Mouse (Mus musculus) splenic B cell, adult 2 months (primary cell): ENCODE measurements around the gene Ddx1.

ENCODE experiments used
- DNase-seq: peaks from one replicate; pipeline ENCODE4 v3.0.0-alpha.2; 2011; ENCODE audit warnings: low read depth, low spot score
- H3K27me3 ChIP-seq: 2 replicates; pipeline ENCODE4 v1.6.1; 2012; ENCODE audit warnings: mild to moderate bottlenecking, low read length, moderate library complexity, mixed read lengths; ENCODE audit not compliant: control insufficient read depth, poor library complexity, insufficient read depth, severe bottlenecking
- H3K36me3 ChIP-seq: 2 replicates; pipeline ENCODE4 v1.6.1; 2012; ENCODE audit warnings: mild to moderate bottlenecking, low read length, moderate library complexity, mixed read lengths; ENCODE audit not compliant: control insufficient read depth, poor library complexity, insufficient read depth, severe bottlenecking

Gene Ddx1

DNA sequence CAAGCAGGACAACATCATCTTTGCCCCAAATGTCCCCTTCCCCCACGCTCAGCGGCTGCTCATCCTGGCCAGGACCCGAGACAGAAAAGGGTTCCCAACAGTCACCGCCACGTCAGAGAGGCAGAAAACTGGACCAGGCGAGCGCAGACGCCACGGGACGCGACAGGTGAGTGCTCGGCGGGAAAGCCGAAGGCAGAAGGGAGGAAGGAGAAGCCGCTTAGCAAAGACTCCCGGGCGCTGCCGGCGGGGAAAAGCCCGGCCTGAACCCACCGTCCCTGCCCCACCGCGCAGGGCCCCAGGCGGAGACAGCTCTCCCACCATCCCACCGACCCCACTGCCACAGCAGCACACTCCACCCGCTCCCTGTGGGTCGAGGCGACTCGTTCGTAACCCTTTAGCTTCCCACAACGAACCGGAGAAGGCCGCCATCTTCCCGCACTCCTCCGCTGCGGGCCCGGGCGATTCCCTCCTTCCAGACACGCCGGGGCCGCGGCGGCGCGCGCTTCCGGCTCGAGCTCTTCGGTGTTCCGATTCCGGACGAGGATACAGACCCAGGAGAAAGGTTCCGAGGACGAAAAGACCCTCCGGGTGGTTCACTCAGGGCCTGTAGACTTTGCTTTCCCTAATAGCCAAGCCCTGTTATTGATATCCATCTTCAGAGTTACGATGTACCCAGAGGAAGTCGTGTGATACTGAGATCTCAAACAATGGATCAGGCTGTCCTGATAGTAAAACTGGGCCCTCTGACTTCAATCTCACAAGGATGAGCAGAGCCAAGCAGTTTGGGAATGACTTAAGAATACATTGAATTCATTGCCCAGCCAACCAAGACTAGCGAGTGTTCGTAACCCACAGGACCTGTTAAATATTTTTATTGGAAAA lies at the start of gene Ddx1:
Gene Ddx1, minus strand, starts transcription at position 523 of the 882 bp plus-strand sequence.
- Histone ChIP-seq H3K36me3 (no peaks in the 10 kb centered on the region; the same call in 1 of the 2 replicates), H3K27me3 (no peaks in the 10 kb centered on the region)
- DNase-seq: peak; percentile 78

DNA sequence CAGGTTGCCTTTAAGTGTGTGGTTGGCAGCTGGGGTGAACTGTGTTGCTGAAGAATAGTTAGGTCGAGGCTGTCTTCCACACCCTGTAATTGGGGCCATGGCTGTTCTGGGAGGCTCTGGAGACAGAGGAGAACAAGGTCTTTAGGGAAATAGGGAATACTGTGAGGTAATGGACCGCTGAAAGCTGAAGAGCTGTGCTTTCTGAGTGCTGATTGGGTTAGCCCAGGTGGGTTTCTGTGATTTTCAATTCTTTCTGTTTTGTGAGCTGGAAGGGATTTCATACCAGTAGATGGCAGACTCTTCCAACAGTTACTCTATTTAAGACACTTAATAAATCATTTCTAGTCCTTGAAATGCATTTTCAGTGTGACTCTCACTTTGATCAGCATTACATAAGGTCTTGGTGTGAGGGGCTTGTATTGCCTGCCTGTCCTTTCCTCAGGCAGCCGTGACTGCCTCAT lies 44.4 kb upstream of the Ddx1 start:
- Histone ChIP-seq H3K36me3 (peaks cover 4% of the 10 kb centered on the region), H3K27me3 (no peaks in the 10 kb centered on the region)
- no peak for DNase-seq

DNA sequence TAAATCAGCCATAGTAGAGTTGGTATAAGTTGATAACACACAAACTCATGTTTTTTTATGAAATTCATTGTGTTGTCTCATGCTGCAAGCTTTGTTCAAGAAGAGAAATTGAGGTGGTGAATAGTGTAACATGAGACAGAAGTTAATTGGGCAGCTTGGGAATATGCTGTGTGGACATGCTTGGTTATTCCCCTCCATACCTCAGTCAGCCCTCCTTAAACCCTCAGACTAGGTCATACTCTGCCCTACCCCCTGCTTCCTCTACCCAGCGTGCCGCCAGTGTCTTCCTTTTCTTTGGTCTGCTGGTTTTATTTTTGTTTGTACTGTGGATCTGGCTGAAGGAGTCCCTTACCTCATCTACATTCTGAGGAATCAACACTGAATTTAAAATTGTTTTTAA lies 42.4 kb upstream of the Ddx1 start:
- no peak for DNase-seq
- H3K27me3 ChIP-seq: no peaks in the 10 kb centered on the region
- H3K36me3 ChIP-seq: peaks cover 4% of the 10 kb centered on the region

DNA sequence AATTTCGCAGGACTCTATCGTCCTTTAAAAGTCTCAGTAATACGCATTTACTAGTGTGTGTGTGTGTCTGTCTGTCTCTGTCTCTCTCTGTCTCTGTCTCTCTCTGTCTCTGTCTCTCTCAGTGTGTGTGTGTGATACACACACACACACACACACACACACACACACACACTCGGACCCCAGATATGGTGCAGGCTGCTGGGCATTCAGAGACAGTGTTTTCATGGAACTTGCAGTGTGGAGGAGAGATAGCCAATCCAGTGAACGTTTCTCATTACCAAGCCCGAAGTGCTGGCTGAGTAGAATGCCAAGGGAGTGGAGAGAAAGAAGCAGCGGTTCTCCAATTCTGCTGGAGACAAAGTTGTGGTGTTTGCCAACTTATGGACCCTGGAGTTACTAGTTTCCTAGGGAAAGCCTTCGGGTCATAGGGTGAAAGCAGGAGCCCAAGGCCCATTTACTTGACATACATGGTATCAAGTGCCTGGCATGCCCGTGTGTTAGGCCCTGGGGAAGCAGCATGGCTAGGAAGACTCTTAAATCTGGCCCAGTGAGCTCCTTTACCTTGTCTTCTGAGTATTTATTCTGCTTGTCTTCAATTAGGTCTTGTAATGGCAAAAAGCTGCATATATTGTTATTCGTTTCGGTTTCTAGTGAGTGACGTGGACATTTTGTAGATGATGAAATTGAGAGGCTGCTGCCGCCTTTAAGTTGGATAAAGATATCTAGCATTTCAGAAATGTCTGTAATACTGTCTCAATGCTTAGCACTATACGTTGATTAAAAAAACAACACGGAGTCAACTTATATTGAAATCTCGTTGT lies 20.8 kb upstream of the Ddx1 start:
- DNase-seq: no peak
- H3K27me3 ChIP-seq: no peaks in the 10 kb centered on the region
- H3K36me3 ChIP-seq: peaks cover 2% of the 10 kb centered on the region; the same call in 1 of the 2 replicates

DNA sequence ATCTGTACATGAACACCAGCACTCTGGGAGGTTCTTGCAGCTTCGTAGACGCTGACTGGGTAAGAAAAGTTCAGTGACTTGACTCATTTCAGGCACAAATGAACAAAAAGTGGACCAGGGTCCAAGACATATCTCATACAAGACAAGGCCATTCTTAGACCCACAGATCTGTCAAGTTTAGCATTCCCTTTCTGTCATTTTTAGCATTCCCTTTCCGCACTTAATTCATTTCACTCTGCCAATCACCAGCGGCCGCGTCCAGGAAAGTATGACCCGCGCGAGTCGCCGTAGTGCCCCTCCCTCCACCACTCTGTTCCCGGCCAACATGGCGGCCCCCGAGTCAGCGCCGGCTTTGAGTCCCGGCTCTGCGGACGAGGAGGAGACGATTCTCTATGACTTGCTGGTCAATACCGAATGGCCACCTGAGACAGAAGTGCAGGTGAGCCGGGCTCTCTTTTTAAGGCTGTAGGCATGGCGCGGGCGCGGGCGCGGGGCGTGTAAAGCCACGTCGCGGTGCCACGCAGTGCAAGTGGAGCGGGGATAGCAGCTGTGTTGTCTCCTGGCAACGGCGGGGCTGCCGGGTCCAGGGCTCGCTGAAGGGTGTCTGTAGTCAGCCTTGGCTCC lies 19.9 kb upstream of the Ddx1 start, which contains the start of gene Nbas:
Gene Nbas, plus strand, starts transcription at position 308 of the 624 bp plus-strand sequence.
- no peaks in the 10 kb centered on the region for H3K36me3 ChIP-seq
- H3K27me3 ChIP-seq: no peaks in the 10 kb centered on the region
- peak; percentile 69 for DNase-seq

DNA sequence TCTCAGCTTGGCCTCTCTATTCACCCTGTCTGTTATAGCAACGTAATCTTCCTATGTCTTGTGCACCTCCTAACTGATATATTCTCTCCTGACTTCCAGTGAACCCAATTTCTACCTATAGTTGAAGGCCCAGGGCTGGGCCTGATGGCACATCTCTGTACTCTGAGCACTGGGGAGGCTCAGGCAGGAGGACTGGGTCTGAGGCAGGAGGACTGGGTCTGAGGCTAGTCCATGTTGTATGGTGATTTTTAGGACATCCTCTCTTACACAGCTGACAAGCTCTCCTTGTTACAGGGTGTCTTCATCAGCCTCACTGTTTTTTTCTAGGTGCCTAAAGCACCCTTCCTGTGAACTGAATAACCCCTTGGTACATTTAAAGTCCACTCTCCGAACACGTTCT lies 19.4 kb upstream of the Ddx1 start:
- Histone ChIP-seq H3K27me3 (no peaks in the 10 kb centered on the region), H3K36me3 (no peaks in the 10 kb centered on the region)
- no peak for DNase-seq

DNA sequence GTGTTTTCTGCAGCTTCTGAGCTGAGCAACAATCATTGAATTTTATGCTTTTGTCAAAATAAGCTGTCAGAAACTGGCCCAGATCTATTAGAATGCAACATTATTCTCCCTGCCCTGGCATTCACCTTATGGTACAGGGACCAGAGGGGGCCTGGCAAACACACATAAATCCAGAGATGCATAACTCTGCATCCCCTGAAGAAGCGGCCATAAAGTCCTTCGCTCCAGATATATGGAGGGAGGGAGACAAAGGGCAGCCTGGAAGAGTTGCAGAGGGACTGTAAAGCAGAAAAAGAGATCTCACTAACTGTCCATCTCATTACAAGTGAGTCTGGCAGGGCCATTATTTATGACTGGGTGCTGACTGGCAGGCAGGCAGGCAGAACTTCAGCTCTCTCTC lies 6.7 kb upstream of the Ddx1 start:
- H3K36me3 ChIP-seq: no peaks in the 10 kb centered on the region
- H3K27me3 ChIP-seq: no peaks in the 10 kb centered on the region
- DNase-seq: no peak

DNA sequence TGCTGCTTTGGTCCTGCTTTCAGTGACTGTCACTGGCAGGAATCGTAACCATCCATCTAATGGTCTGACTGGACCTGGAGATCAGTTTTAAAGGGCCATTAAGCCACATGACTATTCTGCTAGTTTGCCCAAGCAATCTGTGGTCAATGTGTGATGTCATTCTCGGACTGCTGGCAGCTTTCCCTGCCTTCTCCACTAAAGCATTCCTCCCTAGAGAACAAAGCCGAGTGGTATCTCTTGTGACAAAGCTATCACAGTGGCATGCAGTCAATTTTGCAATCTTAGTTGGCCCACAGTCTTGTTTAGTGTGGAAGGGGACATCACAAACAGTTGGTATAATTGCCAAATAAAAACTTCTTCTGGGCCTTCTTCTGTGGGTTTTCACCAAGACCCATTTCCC lies 6.1 kb upstream of the Ddx1 start:
- Histone ChIP-seq H3K27me3 (no peaks in the 10 kb centered on the region), H3K36me3 (no peaks in the 10 kb centered on the region)
- no peak for DNase-seq

DNA sequence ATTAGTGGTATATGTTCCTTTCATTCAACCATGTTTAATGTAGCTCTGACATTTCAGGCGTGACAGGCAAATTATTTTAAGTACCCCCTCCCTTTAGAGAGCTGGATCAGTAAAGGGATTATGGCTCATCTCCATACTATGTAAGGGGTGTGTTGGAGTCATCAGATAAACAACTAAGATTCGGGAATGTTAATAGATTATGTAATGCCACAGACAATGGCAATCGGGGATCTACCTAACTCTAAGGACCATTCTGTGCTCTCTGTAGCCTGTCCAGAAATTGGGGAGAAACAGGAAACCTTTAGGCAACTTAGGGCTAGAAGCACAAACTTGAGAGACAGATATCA lies 533 bp upstream of the Ddx1 start:
- Histone ChIP-seq H3K27me3 (no peaks in the 10 kb centered on the region), H3K36me3 (no peaks in the 10 kb centered on the region; the same call in 1 of the 2 replicates)
- DNase-seq: no peak

DNA sequence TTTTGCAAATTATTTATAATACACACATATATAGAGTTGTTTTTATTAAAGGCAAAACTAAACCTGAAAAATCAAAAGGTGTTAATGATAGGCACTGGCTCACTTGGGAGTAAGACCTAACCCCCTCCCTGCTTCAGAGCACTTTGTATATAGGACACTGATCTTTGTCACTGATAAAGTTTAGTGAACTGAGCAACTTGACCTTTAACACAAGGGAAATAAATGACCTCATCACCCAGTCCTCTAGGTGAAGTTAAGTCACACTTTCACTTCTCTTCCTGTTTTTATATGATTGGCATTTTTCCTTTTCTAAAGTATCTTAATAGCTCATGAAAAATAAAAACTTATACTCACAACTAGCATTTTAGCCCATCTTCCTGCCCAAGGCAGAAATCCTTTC lies 6.6 kb downstream of the Ddx1 start:
- H3K36me3 ChIP-seq: peaks cover 9% of the 10 kb centered on the region
- no peaks in the 10 kb centered on the region for H3K27me3 ChIP-seq
- no peak for DNase-seq

DNA sequence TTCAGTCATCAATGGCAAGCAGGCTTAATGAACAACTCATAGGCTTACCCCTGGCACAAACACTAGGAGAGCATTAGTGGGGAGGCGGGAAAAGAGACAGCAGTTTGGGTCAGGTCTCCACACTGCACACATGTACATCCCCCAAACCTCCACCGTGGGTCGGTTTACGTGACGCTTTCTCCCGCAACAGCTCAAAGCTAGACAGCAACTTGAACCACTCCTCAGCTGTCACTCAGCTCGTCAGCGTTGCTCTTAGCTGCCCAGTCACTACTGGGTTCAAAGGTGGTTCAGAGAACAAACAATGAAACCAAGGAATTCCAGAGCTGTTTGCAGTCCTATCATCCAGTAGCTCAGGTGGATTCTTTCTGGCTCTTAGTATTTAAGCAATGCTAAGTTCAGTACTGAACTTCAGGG lies 30.9 kb downstream of the Ddx1 start:
- DNase-seq: no peak
- peaks cover 10% of the 10 kb centered on the region for H3K36me3 ChIP-seq
- H3K27me3 ChIP-seq: no peaks in the 10 kb centered on the region

DNA sequence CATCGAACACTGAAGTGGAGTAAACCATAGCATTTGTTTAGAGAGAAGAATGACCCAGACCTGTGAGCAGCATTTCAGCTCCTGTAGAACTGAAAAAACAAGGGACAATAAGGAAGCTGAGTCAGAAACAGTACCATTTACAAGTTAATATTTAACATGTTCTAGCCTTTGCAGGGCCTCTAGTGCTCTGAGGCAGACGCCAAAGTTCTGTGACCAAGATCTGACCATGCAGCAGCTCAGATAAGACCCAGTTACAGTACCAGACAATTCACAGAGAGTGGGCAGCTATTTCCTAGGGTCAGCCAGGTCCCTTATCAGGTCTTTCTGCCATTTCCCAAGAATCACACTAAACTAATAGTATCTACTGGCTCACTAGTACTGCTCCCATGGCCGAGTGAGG lies 31.4 kb downstream of the Ddx1 start:
- no peaks in the 10 kb centered on the region for H3K27me3 ChIP-seq
- DNase-seq: no peak
- H3K36me3 ChIP-seq: peaks cover 10% of the 10 kb centered on the region

DNA sequence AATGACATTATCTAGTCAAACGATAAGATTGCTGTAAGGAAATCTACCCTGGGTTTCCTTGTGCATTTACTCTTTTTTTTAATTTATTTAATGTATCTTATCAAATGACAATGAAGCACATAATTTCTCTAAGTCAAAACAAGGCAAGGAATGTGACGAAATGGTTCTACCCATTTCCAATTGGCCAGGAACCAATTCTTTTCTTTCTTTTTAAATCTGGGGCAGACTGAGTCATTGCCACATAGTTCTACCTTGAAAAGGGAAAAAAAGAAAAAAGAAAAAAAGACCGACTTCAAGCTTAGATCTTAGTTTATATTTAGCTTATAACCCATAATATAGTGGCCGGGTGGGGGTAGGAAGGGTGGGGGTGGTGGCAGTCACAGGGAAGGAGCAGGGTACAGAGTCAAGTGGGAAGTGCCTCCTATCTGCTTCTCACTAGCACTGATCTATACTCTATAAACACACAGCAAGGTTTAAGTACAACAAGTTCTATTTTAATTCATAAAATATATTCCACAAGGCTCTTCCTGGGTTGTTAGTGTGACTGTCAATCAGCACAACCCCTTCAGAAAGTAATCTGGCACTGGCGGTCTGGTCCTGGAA lies 32.4 kb downstream of the Ddx1 start:
- DNase-seq: no peak
- H3K36me3 ChIP-seq: peaks cover 10% of the 10 kb centered on the region
- no peaks in the 10 kb centered on the region; the same call in 1 of the 2 replicates for H3K27me3 ChIP-seq
